Mouse (Mus musculus): ENCODE measurements around the gene Olfr1494.

Gene Olfr1494

DNA sequence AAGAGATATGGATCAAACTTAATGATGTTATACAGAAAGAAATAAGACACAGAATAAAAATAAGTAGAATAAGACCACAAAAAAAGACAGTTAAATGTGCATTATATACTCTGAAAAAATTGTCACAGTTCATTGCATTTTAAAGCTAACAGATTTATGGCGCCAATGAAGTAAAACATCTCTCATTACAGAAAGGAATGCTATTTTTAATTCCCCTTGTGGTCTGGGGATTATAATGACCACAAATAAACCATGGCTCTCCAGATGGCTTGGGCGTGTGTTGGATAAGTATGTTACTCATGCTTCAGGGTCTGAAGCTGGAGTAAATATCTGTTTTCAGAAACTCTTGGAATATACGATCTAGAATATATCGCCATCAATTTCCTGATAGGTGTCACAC lies at the start of gene Olfr1494:
TSS of gene Olfr1494 (plus strand) at position 301 of the 400 bp plus-strand sequence.
- DNase-seq (ENCODE audit: low read depth, low spot score), result no peak

DNA sequence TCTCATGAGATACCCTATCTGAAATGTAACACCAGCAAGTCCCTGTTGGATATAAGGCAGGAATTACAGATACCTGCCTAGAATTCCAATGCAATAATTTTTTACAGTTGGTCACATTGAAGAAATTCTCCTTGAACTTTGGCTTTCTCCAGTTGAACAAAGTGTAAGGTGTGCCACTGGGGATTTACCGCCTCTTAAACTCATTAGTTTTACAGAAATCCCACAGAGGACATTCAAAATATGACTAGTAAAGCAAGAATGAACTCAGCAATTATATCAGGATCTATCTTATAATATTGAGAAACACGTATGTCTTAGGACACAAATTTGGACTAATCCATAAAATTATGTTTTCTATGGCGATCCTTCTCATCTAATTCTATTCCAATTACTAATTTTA lies 42.6 kb upstream of the Olfr1494 start, which contains the start of gene Olfr1491:
TSS of gene Olfr1491 (plus strand) at position 301 of the 400 bp plus-strand sequence.
- no peak for DNase-seq (ENCODE audit: low read depth, low spot score)

- DNase-seq (ENCODE audit: low read depth, low spot score), result no peak
Observed at GRCm38 (mm10) chr19:13722978-13723377, 16.6 kb upstream of the Olfr1494 start, which contains the start of gene Olfr1493-ps1. Gene Olfr1493-ps1 (plus strand): TSS chr19:13723278.

- no peak for DNase-seq (ENCODE audit: low read depth, low spot score)
Observed at GRCm38 (mm10) chr19:13749366-13749765, 9.8 kb downstream of the Olfr1494 start.

DNA sequence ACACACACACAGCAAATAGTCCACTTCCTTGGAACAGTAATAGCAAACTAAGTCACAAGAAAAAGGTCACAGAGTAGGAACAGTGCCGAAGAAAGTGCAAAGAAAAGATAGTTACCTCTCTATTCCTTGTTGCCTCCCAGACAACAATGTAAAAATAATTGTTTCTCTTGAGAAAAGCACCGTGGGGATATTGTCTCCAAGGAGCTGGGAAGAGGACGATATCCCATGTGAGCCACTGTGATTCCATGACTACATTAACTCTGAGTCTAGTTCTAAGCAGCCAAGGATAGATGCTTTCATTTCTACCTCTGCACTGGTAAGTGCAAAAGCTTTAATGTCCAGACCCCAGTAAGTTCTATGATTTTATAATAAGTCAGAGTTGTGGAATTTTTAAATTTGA lies 24.8 kb downstream of the Olfr1494 start, which contains the start of gene Olfr1495:
TSS of gene Olfr1495 (plus strand) at position 301 of the 400 bp plus-strand sequence.
- no peak for DNase-seq (ENCODE audit: low read depth, low spot score)

GRCm38 (mm10) chr19:13768565-13769276 lies 29.2 kb downstream of the Olfr1494 start:
- no peak for DNase-seq (ENCODE audit: low read depth, low spot score)

- DNase-seq (ENCODE audit: low read depth, low spot score), result no peak
Observed at GRCm38 (mm10) chr19:13777578-13777977, 38.0 kb downstream of the Olfr1494 start, which contains the start of gene Olfr1496. Gene Olfr1496 (plus strand): TSS chr19:13777878.

DNA sequence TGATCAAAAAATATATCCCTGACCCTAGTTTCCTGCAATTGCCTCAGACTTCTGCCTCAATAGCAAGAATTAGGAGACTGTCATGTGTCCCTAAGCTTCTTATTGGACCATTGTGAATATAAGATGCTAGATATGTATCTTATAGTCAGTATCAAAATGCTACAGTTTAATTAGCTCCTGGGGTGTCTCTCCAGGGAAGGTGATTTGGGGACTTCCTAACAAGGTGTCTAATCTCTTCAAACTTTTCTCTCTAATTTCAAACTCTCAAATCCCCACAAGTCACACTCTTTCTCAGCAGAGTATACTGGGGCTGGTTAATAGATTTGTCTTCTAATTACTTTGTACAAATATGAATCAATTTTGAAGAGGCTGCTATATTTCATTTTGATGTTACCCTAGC lies 58.6 kb downstream of the Olfr1494 start, which contains the start of gene Olfr1497:
TSS of gene Olfr1497 (minus strand) at position 101 of the 400 bp plus-strand sequence.
- DNase-seq (ENCODE audit: low read depth, low spot score), result no peak

Measured in CD4-positive, CD25-positive, alpha-beta regulatory T cell, adult 2 months (primary cell).